8 mouse cellular contexts compared by ENCODE assay signal in genomic region chr11:61408184-61409027, GRCm38 (mm10). TPM values are rescaled to one million over a fixed set of nuclear protein-coding genes. Genes with fewer than 3 reads are reported as not detected.
A peak's percentile ranks its signal among the peaks of the same experiment; 100 is the strongest.
DNase-seq lines count a peak whose midpoint lies in the region; ATAC-seq and TF ChIP-seq lines count a peak whose summit lies in the region.

No protein-coding gene starts in this region.

- peak overlapping the region; percentile 61 for H3K4me2 ChIP-seq in embryonic facial prominence, embryonic 11.5 days (ENCODE audit: low read depth, low read length)
- H3K4me2 ChIP-seq in limb, embryonic 14.5 days (replicated peaks; ENCODE audit: low read depth, low read length, severe bottlenecking): peak overlapping the region; percentile 58
- peak overlapping the region; percentile 51 for H3K4me2 ChIP-seq in midbrain, embryonic 14.5 days (ENCODE audit: low read length)

- TF ChIP-seq POLR2A in heart, adult 2 months (IDR thresholded peaks at IDR 0.05; ENCODE audit: insufficient read depth, low read depth, low read length): peak; percentile 42; the same call in 1 of the 2 replicates
- TF ChIP-seq POLR2A in limb, embryonic 14.5 days (IDR thresholded peaks at IDR 0.05; ENCODE audit: borderline replicate concordance, extremely low read depth, insufficient read depth, insufficient read length): 0 out of 2 replicates have a peak, but pooled peaks have one; percentile 27

- H3K79me2 ChIP-seq in heart, adult 2 months (replicated peaks; ENCODE audit: control insufficient read depth, insufficient read depth, low read length): no peaks in the 10 kb centered on the region

- intact Hi-C loops in heart, adult 2 months (cut with DNase I): loop anchor here (2.0 to 5.0 kb wide), 4 partner anchors 178 to 476 kb away; partner anchors contain the start of genes Map2k3 and Usp22

- peak overlapping the region; percentile 56 for H3K27ac ChIP-seq in embryonic facial prominence, embryonic 11.5 days (replicated peaks; ENCODE audit: low read depth, low read length)
- peak overlapping the region; percentile 100 for H3K27ac ChIP-seq in heart, adult 2 months
- peak overlapping the region; percentile 87 for H3K27ac ChIP-seq in limb, embryonic 14.5 days (replicated peaks; ENCODE audit: low read depth, low read length)
- peak overlapping the region; percentile 99 for H3K27ac ChIP-seq in midbrain, embryonic 14.5 days (replicated peaks; ENCODE audit: low read depth, low read length)

- no peaks in the 10 kb centered on the region for H3K4me1 ChIP-seq in embryonic facial prominence, embryonic 11.5 days (ENCODE audit: control insufficient read depth, insufficient read depth, low read length)
- no peaks in the 10 kb centered on the region for H3K4me1 ChIP-seq in heart, adult 2 months (ENCODE audit: control insufficient read depth, insufficient read depth, low read length)
- H3K4me1 ChIP-seq in limb, embryonic 14.5 days (ENCODE audit: control insufficient read depth, insufficient read depth, low read length): no peaks in the 10 kb centered on the region
- H3K4me1 ChIP-seq in midbrain, embryonic 14.5 days (ENCODE audit: control insufficient read depth, insufficient read depth, low read length): no peaks in the 10 kb centered on the region

- H3K9ac ChIP-seq in embryonic facial prominence, embryonic 11.5 days (replicated peaks; ENCODE audit: low read length): peak overlapping the region; percentile 63
- H3K9ac ChIP-seq in heart, adult 2 months (ENCODE audit: low read depth, low read length): peak overlapping the region; percentile 71
- peak overlapping the region; percentile 59 for H3K9ac ChIP-seq in limb, embryonic 14.5 days (ENCODE audit: low read depth, low read length, severe bottlenecking)
- peak overlapping the region; percentile 90 for H3K9ac ChIP-seq in midbrain, embryonic 14.5 days (replicated peaks; ENCODE audit: low read length)

- H3K27me3 ChIP-seq in embryonic facial prominence, embryonic 11.5 days (ENCODE audit: control insufficient read depth, insufficient read depth, low read length): no peaks in the 10 kb centered on the region
- no peaks in the 10 kb centered on the region for H3K27me3 ChIP-seq in heart, adult 2 months (ENCODE audit: control insufficient read depth, insufficient read depth, low read length)
- no peaks in the 10 kb centered on the region for H3K27me3 ChIP-seq in limb, embryonic 14.5 days (ENCODE audit: control insufficient read depth, insufficient read depth, low read length)
- H3K27me3 ChIP-seq in midbrain, embryonic 14.5 days (ENCODE audit: control insufficient read depth, insufficient read depth, low read length): no peaks in the 10 kb centered on the region

- H3K4me3 ChIP-seq in embryonic facial prominence, embryonic 11.5 days (ENCODE audit: low read depth, low read length): peak overlapping the region; percentile 67
- H3K4me3 ChIP-seq in heart, adult 2 months: peak overlapping the region; percentile 94
- H3K4me3 ChIP-seq in limb, embryonic 14.5 days (replicated peaks; ENCODE audit: low read length): peak overlapping the region; percentile 57
- peak overlapping the region; percentile 66 for H3K4me3 ChIP-seq in midbrain, embryonic 14.5 days (replicated peaks; ENCODE audit: low read depth, low read length)

- H3K9me3 ChIP-seq in embryonic facial prominence, embryonic 11.5 days (replicated peaks; ENCODE audit: control insufficient read depth, low read length): no peaks in the 10 kb centered on the region
- no peaks in the 10 kb centered on the region for H3K9me3 ChIP-seq in limb, embryonic 14.5 days (ENCODE audit: control insufficient read depth, low read length)
- no peaks in the 10 kb centered on the region for H3K9me3 ChIP-seq in midbrain, embryonic 14.5 days (ENCODE audit: control insufficient read depth, low read length)

- no peak for TF ChIP-seq CTCF in heart, adult 2 months (IDR thresholded peaks at IDR 0.05)

- TF ChIP-seq EP300 in heart, adult 2 months (IDR thresholded peaks at IDR 0.05; ENCODE audit: insufficient read depth, low read depth, low read length): no peak

- no peak for DNase-seq in frontal cortex, postnatal 36 days (ENCODE audit: low spot score in 2 of 2)
- peak; percentile 77 for DNase-seq in embryonic facial prominence, embryonic 11.5 days (ENCODE audit: low spot score)
- peak; percentile 90 for DNase-seq in heart, adult 2 months
- DNase-seq in kidney, adult 18-20 months: peak; percentile 87
- DNase-seq in limb, embryonic 14.5 days (ENCODE audit: low spot score): peak; percentile 62
- DNase-seq in midbrain, embryonic 14.5 days: peak; percentile 88
- DNase-seq in spleen, adult 18-20 months: peak; percentile 51 to 71

- ATAC-seq in frontal cortex, adult (ENCODE audit: low TSS enrichment): peak; percentile 88
- peak; percentile 91 for ATAC-seq in embryonic facial prominence, embryonic 11.5 days (replicated peaks; ENCODE audit: insufficient number of reproducible peaks, low FRiP score, low TSS enrichment, low read depth)
- peak; percentile 90 for ATAC-seq in limb, embryonic 14.5 days (ENCODE audit: low FRiP score, low read depth)
- peak; percentile 92 for ATAC-seq in midbrain, embryonic 14.5 days (ENCODE audit: low FRiP score, low TSS enrichment)

- H3K36me3 ChIP-seq in embryonic facial prominence, embryonic 11.5 days (replicated peaks; ENCODE audit: control insufficient read depth, insufficient read depth, low read depth, low read length): no peaks in the 10 kb centered on the region
- no peaks in the 10 kb centered on the region for H3K36me3 ChIP-seq in heart, adult 2 months (ENCODE audit: control insufficient read depth, insufficient read depth, low read length)
- H3K36me3 ChIP-seq in limb, embryonic 14.5 days (ENCODE audit: control insufficient read depth, insufficient read depth, low read length): no peaks in the 10 kb centered on the region
- no peaks in the 10 kb centered on the region for H3K36me3 ChIP-seq in midbrain, embryonic 14.5 days (ENCODE audit: control insufficient read depth, insufficient read depth, low read length)

- WGBS in embryonic facial prominence, embryonic 11.5 days: under 1% methylated on average over 64 of the region's 64 CpGs
- under 1% methylated on average over 64 of the region's 64 CpGs for WGBS in heart, adult 2 months
- WGBS in limb, embryonic 14.5 days: 1% methylated on average over 64 of the region's 64 CpGs
- WGBS in midbrain, embryonic 14.5 days: under 1% methylated on average over 64 of the region's 64 CpGs

RNA-seq across cellular contexts. Expression of gene Slc47a1, which starts 30.3 kb away (rescaled TPM):
- polyA plus RNA-seq in embryonic facial prominence, embryonic 11.5 days (2014; fragmentation: Nextera tagmentation; extraction: Ambion mirVana): 0.18 and 0.48 TPM in 2 replicates
- total RNA-seq in heart, adult 2 months (2021): 10 to 100 TPM; 27.7 to 32.0 TPM
- polyA plus RNA-seq in heart, adult 2 months (2012; rRNA removed): 51.1 and 92.7 TPM in 2 replicates
- polyA plus RNA-seq in limb, embryonic 14.5 days (2012; rRNA removed): 0.82 and 0.91 TPM in 2 replicates
- 0.65 and 0.86 TPM in 2 replicates for polyA plus RNA-seq in limb, embryonic 14.5 days (2014; fragmentation: Nextera tagmentation; extraction: Ambion mirVana)
- not detected in 2 replicates for polyA plus RNA-seq in midbrain, embryonic 14.5 days (2014; fragmentation: Nextera tagmentation; extraction: Ambion mirVana)

RNA-seq across cellular contexts. Expression of gene Rnf112, which starts 45.5 kb away (rescaled TPM):
- 0.25 and 0.42 TPM in 2 replicates for polyA plus RNA-seq in embryonic facial prominence, embryonic 11.5 days (2014; fragmentation: Nextera tagmentation; extraction: Ambion mirVana)
- under 1 TPM; 0.10 to 0.30 TPM for total RNA-seq in heart, adult 2 months (2021)
- 0.15 and 0.18 TPM in 2 replicates for polyA plus RNA-seq in heart, adult 2 months (2012; rRNA removed)
- polyA plus RNA-seq in limb, embryonic 14.5 days (2012; rRNA removed): 2.4 and 2.8 TPM in 2 replicates
- polyA plus RNA-seq in limb, embryonic 14.5 days (2014; fragmentation: Nextera tagmentation; extraction: Ambion mirVana): 0.21 and 0.26 TPM in 2 replicates
- polyA plus RNA-seq in midbrain, embryonic 14.5 days (2014; fragmentation: Nextera tagmentation; extraction: Ambion mirVana): 8.5 and 21.2 TPM in 2 replicates

Comparison
In these comparisons a context has a peak if more than half of its experiments do, and no peak if none do; other contexts are left out.
1. DNase-seq: peak in embryonic facial prominence, embryonic 11.5 days (single experiment), heart, adult 2 months (2 of 2), kidney, adult 18-20 months (single experiment), limb, embryonic 14.5 days (single experiment), midbrain, embryonic 14.5 days (single experiment) and spleen, adult 18-20 months (2 of 2); none in frontal cortex, postnatal 36 days (0 of 2).
2. RNA of gene Slc47a1, which starts 30.3 kb away (polyA plus RNA-seq): 51.1 to 92.7 TPM in heart, adult 2 months; 0.65 to 0.91 TPM in limb, embryonic 14.5 days, 0.18 to 0.48 TPM in embryonic facial prominence, embryonic 11.5 days and not detected in midbrain, embryonic 14.5 days; every median in the first group is over 10 times any median in the second.
3. Peak in every context shown above with its lines, with median percentiles within 50 percentile points of each other: ATAC-seq, H3K27ac ChIP-seq, H3K4me2 ChIP-seq, H3K4me3 ChIP-seq and H3K9ac ChIP-seq.